Mouse (Mus musculus) hindbrain, embryonic 13.5 days (tissue): ENCODE results near the gene Aspscr1. TPM values are rescaled to one million over a fixed set of nuclear protein-coding genes. Genes with fewer than 3 reads are reported as not detected.

Experiments used
- ATAC-seq: fragments of 200-750 bp; cut with Nextera tagmentation; 2 replicates; pipeline ENCODE4 v1.8.0; 2017; ENCODE audit warnings: moderate TSS enrichment; ENCODE audit not compliant: low FRiP score
- H3K27ac ChIP-seq: fragments of 300-500 bp; sonication (generic); 2 replicates; pipeline ENCODE4 v1.5.1; 2015; ENCODE audit warnings: inconsistent platforms, mild to moderate bottlenecking, moderate library complexity
- H3K27me3 ChIP-seq: fragments of 300-500 bp; sonication (generic); 2 replicates; pipeline ENCODE4 v1.6.1; 2015; ENCODE audit warnings: mild to moderate bottlenecking, inconsistent platforms
- H3K36me3 ChIP-seq: fragments of 300-500 bp; sonication (generic); 2 replicates; pipeline ENCODE4 v1.6.1; 2015; ENCODE audit warnings: mild to moderate bottlenecking, inconsistent platforms
- H3K4me1 ChIP-seq: fragments of 300-500 bp; sonication (generic); replicated peaks from 2 replicates; pipeline ENCODE4 v1.6.1; 2015; ENCODE audit warnings: inconsistent platforms
- H3K4me2 ChIP-seq: fragments of 300-500 bp; sonication (generic); 2 replicates; pipeline ENCODE4 v1.6.1; 2015; ENCODE audit warnings: inconsistent platforms, mild to moderate bottlenecking, moderate library complexity
- H3K4me3 ChIP-seq: fragments of 300-500 bp; sonication (generic); 2 replicates; pipeline ENCODE4 v1.5.1; 2015; ENCODE audit warnings: mild to moderate bottlenecking, inconsistent platforms
- H3K9ac ChIP-seq: fragments of 300-500 bp; sonication (generic); 2 replicates; pipeline ENCODE4 v1.6.1; 2015; ENCODE audit warnings: mild to moderate bottlenecking, inconsistent platforms
- H3K9me3 ChIP-seq: fragments of 300-500 bp; sonication (generic); 2 replicates; pipeline ENCODE4 v1.6.1; 2016; ENCODE audit warnings: inconsistent platforms
- WGBS: fragments of 180-500 bp; shearing (Covaris S2); methylation state at CpG from one replicate; pipeline ENCODE4 v1.1.7; 2015; 5-methylcytosine and 5-hydroxymethylcytosine counted together
- polyA plus RNA-seq: library from polyadenylated mRNA; unstranded; fragments of >200 nt; fragmentation: Nextera tagmentation; extraction: Ambion mirVana; gene quantifications from 2 replicates; pipeline ENCODE4 v1.2.1, GENCODE M21; 2015

Aspscr1 gene
- 152 and 161 TPM in 2 replicates for polyA plus RNA-seq

GRCm38 (mm10) chr11:120672687-120673593 is at the start of gene Aspscr1:
Gene Aspscr1, plus strand, starts transcription at chr11:120672973.
- peak within 1 kb of the TSS; percentile 63 for H3K4me3 ChIP-seq
- H3K9me3 ChIP-seq: no peaks in the 10 kb centered on the region
- H3K9ac ChIP-seq: peak within 1 kb of the TSS; percentile 80
- H3K4me2 ChIP-seq: peak within 1 kb of the TSS; percentile 87
- 1% methylated on average over 83 of the region's 83 CpGs for WGBS
- H3K27me3 ChIP-seq: no peaks in the 10 kb centered on the region
- ATAC-seq: peak; percentile 97
- H3K36me3 ChIP-seq: peaks cover 20% of the 10 kb centered on the region
- peak within 1 kb of the TSS; percentile 90 for H3K27ac ChIP-seq
- peaks cover 26% of the 10 kb centered on the region for H3K4me1 ChIP-seq

GRCm38 (mm10) chr11:120623961-120624679 is 48.7 kb upstream of the Aspscr1 start:
- Histone ChIP-seq H3K9me3 (no peaks in the 10 kb centered on the region), H3K27me3 (no peaks in the 10 kb centered on the region), H3K4me2 (peak overlapping the region; percentile 98), H3K4me1 (peaks cover 23% of the 10 kb centered on the region), H3K36me3 (peaks cover 64% of the 10 kb centered on the region), H3K9ac (peak overlapping the region; percentile 92), H3K27ac (peak overlapping the region; percentile 90), H3K4me3 (peak overlapping the region; percentile 98)
- 13% methylated on average over 29 of the region's 30 CpGs for WGBS
- ATAC-seq: peak; percentile 67

- H3K27ac ChIP-seq: peak overlapping the region; percentile 90
- ATAC-seq: peak; percentile 83
- H3K36me3 ChIP-seq: peaks cover 66% of the 10 kb centered on the region
- peak overlapping the region; percentile 92 for H3K9ac ChIP-seq
- no peaks in the 10 kb centered on the region for H3K27me3 ChIP-seq
- 1% methylated on average over 53 of the region's 53 CpGs for WGBS
- peaks cover 26% of the 10 kb centered on the region for H3K4me1 ChIP-seq
- peak overlapping the region; percentile 98 for H3K4me3 ChIP-seq
- no peaks in the 10 kb centered on the region for H3K9me3 ChIP-seq
- peak overlapping the region; percentile 98 for H3K4me2 ChIP-seq
These were observed 48.1 kb upstream of the Aspscr1 start for GRCm38 (mm10) chr11:120624680-120625111.

DNA sequence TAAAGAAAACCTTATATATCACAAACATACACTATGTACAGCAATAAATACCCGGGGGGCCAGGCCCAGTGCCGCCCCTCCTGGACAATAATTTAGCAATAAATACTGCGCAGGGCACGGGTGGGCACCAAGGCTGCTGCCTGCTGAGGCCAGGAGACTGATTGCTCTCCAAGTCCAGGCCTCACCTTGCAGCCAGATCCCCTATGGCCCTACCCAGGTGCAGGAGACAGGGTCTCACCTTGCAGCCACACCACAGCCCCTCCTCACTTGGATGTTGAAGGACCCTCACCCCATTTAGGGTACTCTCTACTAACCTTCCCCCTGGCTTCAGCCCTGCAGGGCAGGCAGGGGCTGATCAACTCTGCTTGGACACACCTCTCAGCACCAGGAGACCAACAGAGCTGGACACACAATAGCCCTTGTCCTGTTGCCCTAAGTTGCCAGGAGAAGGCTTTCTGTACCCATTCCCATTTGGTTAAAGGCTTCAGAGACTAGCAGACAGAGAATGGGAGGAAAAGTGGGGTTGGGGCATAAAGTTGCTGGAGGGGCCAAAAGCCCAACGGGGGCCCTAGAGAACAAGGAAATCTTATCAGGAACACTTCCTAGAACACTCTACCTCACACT is 47.5 kb upstream of the Aspscr1 start, which contains the start of gene Sirt7:
Sirt7 (minus strand) TSS at position 89 of the 624 bp plus-strand sequence.
- 25% methylated on average over 5 of the region's 5 CpGs for WGBS
- no peaks in the 10 kb centered on the region for H3K27me3 ChIP-seq
- peaks cover 31% of the 10 kb centered on the region for H3K4me1 ChIP-seq
- H3K4me3 ChIP-seq: peak within 1 kb of the TSS; percentile 98
- peak; percentile 60 for ATAC-seq
- peak within 1 kb of the TSS; percentile 98 for H3K4me2 ChIP-seq
- H3K9ac ChIP-seq: peak within 1 kb of the TSS; percentile 92
- peak within 1 kb of the TSS; percentile 90 for H3K27ac ChIP-seq
- H3K36me3 ChIP-seq: peaks cover 62% of the 10 kb centered on the region
- H3K9me3 ChIP-seq: no peaks in the 10 kb centered on the region

- 91% methylated on average over 11 of the region's 11 CpGs for WGBS
- H3K9ac ChIP-seq: no peak overlapping the region; the same call in 1 of the 2 replicates
- no peak overlapping the region for H3K27ac ChIP-seq
- no peak overlapping the region for H3K4me2 ChIP-seq
- H3K4me1 ChIP-seq: peaks cover 47% of the 10 kb centered on the region
- ATAC-seq: no peak
- peaks cover 47% of the 10 kb centered on the region for H3K36me3 ChIP-seq
- no peak overlapping the region for H3K4me3 ChIP-seq
- H3K27me3 ChIP-seq: no peaks in the 10 kb centered on the region
- no peaks in the 10 kb centered on the region for H3K9me3 ChIP-seq
These were observed 45.8 kb upstream of the Aspscr1 start for GRCm38 (mm10) chr11:120626785-120627467.

DNA sequence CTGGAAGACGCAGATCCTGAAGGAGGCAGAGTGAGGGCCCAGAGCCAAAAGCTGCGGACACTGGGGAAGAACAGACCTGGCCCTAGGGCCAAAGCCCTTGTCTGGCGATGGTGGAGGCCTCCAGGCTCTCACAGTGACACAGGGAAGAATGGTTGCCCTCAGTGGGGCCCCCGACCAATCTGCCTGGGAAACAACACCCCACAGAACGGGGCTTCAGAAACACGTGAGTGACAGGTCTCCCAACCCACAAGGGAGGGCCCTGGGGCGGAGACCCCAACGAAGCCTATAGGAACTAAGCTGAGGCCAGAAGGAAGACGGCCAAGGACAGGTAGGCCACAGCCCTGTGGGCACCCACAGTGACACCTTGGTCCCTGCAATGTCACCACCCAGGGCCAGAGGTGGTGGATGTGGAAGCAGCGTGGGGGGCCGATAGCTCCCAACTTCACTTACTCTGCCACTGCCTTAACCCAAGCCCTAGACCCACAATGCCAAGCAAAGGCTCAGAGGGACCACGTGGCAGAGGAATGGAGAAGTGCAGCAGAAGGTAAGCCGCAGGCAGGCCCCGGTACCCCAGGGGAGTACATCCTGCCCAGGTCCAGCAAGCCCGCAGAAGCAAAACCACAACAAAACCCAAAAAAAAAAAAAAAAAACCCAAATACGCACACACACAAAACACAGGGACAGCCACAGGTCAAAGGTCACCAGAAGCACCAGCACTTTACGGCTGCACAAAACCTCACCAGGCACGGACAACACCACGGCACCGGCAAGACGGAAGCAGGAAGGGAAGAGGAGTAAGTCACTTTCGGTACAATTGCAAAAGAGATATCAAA is 45.1 kb upstream of the Aspscr1 start:
- 80% methylated on average over 22 of the region's 22 CpGs for WGBS
- Histone ChIP-seq H3K27me3 (no peaks in the 10 kb centered on the region), H3K9ac (no peak overlapping the region), H3K4me1 (peaks cover 55% of the 10 kb centered on the region), H3K4me2 (no peak overlapping the region), H3K4me3 (no peak overlapping the region), H3K9me3 (no peaks in the 10 kb centered on the region), H3K27ac (no peak overlapping the region), H3K36me3 (peaks cover 40% of the 10 kb centered on the region)
- no peak for ATAC-seq

DNA sequence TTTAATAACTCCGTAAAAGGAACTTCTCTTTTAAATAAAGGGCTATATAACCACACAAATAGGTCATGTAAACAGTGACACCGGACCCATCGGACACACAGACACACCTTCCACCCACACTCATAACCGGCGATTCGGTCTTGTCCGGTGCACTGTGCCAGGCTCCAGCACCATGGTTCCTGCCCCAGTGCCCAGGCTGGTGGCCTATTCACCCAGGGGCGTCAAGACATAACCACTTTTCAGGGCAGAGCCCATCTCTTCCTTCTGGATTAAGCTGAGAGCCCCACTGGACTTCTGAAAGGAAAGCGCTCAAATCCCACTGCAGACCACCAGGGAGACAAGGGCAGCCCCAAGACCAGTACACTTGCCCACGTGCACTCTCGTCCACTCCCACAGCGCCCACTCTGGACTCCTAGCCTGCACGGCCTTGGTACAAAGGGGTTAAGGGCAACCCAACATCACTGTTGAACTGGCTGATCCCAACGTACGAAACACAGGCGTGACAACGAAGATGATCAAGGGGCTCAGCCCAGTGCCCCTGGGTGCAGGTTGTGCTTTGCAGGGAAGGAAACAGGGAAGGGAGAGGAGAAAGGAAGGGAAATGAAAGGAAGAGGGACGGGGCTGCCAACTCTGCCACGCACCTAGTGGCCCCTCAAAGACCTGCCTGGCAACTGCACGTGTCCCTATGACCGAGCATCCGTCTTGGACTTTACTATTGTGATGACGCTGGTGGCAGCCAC is 44.0 kb upstream of the Aspscr1 start:
- Histone ChIP-seq H3K9me3 (no peaks in the 10 kb centered on the region), H3K9ac (no peak overlapping the region), H3K4me3 (no peak overlapping the region), H3K27me3 (no peaks in the 10 kb centered on the region), H3K27ac (no peak overlapping the region), H3K4me2 (no peak overlapping the region), H3K4me1 (peaks cover 50% of the 10 kb centered on the region), H3K36me3 (peaks cover 32% of the 10 kb centered on the region)
- WGBS: 94% methylated on average over 23 of the region's 23 CpGs
- ATAC-seq: no peak

DNA sequence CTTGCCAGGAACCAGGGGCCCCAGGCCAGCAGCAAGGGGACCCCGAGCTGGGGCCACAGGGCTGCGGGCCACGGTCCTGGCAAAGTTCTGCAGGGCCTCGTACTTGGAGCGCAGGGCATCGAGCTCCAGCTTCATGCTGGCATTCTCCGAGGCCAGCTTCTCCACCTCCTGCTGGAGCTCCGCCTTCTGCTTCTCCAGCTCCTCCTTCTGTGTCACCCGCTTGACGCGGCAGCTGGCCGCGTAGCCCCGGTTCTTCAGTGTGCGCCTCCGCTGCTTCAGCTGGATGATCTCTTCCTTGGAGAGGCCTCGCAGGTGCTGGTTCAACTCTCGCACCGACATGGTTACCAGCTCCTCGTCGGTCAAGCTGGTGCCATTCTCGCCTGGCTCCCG is 43.4 kb upstream of the Aspscr1 start:
- Histone ChIP-seq H3K27ac (0 out of 2 replicates have a peak overlapping the region, but pooled peaks have one; percentile 64), H3K4me3 (no peak overlapping the region), H3K9me3 (no peaks in the 10 kb centered on the region), H3K9ac (0 out of 2 replicates have a peak overlapping the region, but pooled peaks have one; percentile 63), H3K4me2 (peak overlapping the region; percentile 26), H3K36me3 (peaks cover 32% of the 10 kb centered on the region), H3K4me1 (peaks cover 50% of the 10 kb centered on the region), H3K27me3 (no peaks in the 10 kb centered on the region)
- WGBS: 73% methylated on average over 23 of the region's 23 CpGs
- no peak for ATAC-seq

DNA sequence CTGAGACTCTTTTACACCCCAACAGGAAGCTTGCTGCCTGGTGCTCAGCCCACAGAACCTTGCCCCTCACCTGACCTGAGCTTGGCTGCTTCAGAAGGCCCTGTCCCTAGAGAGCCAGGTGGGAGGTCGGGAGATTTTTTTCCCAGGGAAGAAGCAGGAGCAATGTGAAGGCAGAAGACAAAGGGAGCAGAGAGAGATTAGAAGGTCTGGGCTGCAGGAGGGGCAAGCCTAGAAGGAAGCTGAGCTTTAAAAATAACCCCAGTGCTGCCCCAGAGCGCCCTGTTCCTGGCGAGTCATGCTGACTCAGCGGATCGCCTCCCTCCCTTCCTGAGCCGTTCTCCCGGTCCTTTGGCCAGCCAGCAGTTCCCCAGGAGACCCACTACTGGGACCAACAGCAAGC is 42.9 kb upstream of the Aspscr1 start:
- Histone ChIP-seq H3K27me3 (no peaks in the 10 kb centered on the region), H3K27ac (peak overlapping the region; percentile 64), H3K9me3 (no peaks in the 10 kb centered on the region), H3K4me2 (peak overlapping the region; percentile 26), H3K36me3 (peaks cover 32% of the 10 kb centered on the region), H3K4me3 (no peak overlapping the region), H3K9ac (peak overlapping the region; percentile 63), H3K4me1 (peaks cover 52% of the 10 kb centered on the region)
- 41% methylated on average over 7 of the region's 7 CpGs for WGBS
- no peak for ATAC-seq

- no peak for ATAC-seq
- Histone ChIP-seq H3K4me1 (peaks cover 47% of the 10 kb centered on the region), H3K4me2 (peak overlapping the region; percentile 26), H3K36me3 (peaks cover 32% of the 10 kb centered on the region), H3K4me3 (peak overlapping the region; percentile 8; the same call in 1 of the 2 replicates), H3K27ac (peak overlapping the region; percentile 64), H3K9me3 (no peaks in the 10 kb centered on the region), H3K27me3 (no peaks in the 10 kb centered on the region), H3K9ac (peak overlapping the region; percentile 63)
- WGBS: 43% methylated on average over 5 of the region's 5 CpGs
These were observed 42.3 kb upstream of the Aspscr1 start for GRCm38 (mm10) chr11:120630401-120630871.
